Mouse (Mus musculus) left cerebral cortex, adult 8-10 months (tissue): ENCODE measurements at regions not wholly inside any gene's neighbourhood (a gene's known extent, or its start where the extent isn't known, plus 50 kb on each side); places are given as distances from the start of the nearest gene placed in this dataset.
A peak's percentile ranks its signal among the peaks of the same experiment; 100 is the strongest.

Experiments
- DNase-seq, 2 experiments: peaks; one replicate each; pipeline ENCODE4 v3.0.0; 2022; ENCODE audit warnings: low spot score in 2 of 2

GRCm38 (mm10) chr13:37503449-37503848, 158.4 kb downstream of the Ly86 start:
- DNase-seq = no peak

GRCm38 (mm10) chr13:37503898-37504297, 158.9 kb downstream of the Ly86 start:
- DNase-seq = no peak

DNA sequence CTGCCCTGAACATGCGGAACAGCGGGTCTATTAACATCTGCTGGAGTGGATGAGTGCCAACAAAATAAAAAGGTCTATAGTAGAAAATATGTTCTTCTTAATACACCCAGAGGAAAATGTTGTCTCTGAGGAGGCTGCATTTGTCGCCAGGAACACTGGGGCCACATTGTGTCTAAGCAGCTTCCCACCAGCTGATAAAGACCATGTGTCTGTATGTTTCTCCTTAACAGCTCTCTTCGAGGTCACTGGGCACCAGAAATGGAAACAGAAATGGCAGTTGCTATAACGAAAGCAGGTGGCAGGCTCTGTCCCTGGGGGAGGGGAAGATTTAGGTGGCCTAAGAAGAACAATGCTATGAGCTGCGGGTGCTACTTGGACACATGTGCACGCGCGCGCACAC, 159.4 kb downstream of the Ly86 start:
- DNase-seq = no peak

DNA sequence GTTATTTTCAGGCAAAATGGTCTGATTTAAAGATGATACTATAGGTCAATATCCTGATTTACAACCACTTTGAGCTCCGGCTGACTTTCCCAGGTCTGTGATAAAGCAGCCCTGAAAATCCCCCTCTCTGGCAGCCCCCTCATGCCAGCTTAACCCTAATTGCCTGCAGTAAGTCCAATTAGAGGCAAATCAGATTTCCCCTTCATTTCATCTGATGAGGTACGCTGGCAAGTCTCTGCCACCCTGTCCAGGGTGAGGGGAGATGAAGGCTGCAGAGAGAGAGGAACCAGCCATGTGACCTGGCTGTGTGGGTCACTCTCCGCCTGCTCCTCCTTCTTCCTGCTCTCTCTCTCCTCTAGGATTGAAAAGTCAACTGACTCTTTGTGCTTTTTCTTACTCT, 160.6 kb downstream of the Ly86 start:
- DNase-seq = no peak

DNA sequence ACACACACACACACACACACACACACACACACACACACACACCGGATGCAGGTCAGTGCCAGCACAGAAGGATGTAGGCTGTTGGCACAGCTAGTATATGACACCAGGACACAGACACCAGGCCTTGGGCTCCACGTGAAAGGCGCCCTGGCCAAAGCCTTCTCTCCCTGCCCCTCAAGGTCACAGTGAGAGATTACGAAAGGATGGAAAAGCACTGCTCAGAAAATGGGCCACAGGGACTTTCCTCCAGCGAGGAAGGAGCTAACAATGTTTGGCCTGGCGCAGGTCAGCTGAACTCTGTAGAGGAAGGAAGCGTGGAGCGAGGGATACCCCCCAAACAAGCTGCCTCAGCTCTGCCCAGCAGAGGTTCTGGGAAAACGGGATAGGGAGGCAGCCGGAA, 161.0 kb downstream of the Ly86 start:
- no peak for DNase-seq

- DNase-seq = no peak
These were observed 161.7 kb downstream of the Ly86 start for GRCm38 (mm10) chr13:37506701-37507100.

- DNase-seq = no peak
These were observed 162.1 kb downstream of the Ly86 start for GRCm38 (mm10) chr13:37507146-37507545.

- no peak for DNase-seq
These were observed 163.7 kb downstream of the Ly86 start for GRCm38 (mm10) chr13:37508385-37509351.

- DNase-seq = no peak
These were observed 164.4 kb downstream of the Ly86 start for GRCm38 (mm10) chr13:37509352-37509851.

DNA sequence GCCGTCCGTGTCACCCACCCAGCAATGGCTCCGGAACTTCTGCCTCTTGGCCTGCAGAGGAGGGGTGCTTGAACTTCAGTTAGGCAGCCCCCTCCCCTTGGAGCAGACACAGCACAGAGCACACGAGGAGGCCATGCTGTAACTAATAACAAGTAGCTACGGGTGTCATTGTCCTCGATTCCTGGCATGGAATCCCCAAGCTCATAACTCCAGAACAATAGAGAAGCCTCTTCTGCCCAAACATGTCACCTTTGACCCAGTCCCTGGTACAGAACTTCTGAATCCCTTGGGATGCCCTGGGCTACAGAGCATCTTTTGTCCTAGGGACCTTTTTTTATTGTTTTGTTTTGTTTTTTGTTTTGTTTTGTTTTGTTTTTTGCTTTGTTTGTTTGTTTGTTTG, 165.5 kb downstream of the Ly86 start:
- DNase-seq = no peak

- no peak for DNase-seq
These were observed 166.0 kb downstream of the Ly86 start for GRCm38 (mm10) chr13:37511006-37511405.

DNA sequence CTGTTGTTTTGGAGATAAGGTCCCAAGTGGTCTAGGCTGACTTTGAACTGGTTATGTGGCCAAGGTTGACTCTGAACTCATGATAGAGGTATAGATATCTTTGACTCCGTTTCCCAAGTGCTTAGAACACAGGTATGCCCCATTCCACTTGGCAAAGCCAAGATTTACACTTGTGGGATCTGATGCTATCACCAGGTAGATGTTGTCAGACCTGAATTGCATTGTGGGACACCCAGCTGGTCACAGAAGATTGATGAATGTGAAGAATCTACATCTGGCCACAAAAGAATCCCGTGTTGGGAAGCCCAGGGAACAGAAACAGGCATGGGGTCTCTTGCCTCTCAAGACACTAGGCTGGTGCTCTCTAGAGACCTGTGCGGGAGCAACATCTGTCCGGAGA, 166.4 kb downstream of the Ly86 start:
- DNase-seq = no peak

DNA sequence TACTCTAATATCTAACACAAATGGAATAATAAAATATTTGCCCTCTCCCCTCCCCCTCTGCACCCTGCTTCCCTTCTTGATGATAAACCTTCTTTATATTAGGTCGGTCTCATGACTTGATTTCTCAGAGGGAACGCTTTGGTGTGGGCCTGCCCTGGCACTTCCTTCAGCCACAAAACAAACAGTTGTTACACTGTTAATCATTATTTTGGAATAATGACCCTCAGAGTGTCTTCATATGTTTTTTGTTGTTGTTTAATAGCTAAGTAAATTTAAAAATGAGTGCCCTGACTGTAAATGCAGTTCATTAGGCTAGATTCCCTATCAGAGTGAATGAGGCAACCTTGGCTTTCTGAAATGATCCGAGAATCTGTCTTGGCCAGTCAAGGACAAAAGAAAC, 167.8 kb downstream of the Ly86 start:
- DNase-seq = no peak

GRCm38 (mm10) chr13:37513206-37513904, 168.3 kb downstream of the Ly86 start:
- DNase-seq = no peak

DNA sequence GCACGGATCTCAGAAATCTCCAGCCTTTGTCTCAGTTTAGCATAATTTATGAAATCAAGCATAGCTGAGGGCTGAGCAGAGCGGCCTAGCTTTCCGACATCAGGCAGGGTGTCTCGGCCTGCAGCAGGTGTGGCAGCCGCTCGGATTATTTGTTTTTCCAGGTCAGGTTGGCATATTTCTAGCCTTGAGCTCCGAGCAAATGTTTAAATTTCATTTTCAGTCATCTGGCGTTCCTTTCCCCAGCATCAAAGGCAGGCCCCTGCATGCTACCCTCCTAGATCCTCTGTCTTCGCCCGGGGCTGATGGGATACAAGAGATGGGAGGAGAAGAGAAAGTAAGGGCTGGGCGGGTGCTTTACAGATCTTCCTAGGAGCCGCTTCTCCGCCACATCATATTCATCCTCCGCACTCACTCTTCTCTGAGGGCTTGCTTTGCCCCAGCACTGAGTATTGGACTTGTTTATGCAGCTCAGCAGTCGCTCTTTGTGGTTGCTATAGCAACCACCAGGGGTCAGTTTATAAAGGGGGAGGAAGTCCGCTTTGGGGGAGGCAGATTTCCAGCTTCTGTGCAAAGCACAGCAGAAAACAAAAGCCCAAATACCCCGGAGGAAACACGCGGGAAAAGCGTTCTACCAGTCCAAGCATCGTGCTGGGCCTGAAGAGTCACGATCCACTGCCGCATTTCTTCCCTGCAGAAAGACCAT, 169.0 kb downstream of the Ly86 start:
- peak; percentile 10 to 50 for DNase-seq

DNA sequence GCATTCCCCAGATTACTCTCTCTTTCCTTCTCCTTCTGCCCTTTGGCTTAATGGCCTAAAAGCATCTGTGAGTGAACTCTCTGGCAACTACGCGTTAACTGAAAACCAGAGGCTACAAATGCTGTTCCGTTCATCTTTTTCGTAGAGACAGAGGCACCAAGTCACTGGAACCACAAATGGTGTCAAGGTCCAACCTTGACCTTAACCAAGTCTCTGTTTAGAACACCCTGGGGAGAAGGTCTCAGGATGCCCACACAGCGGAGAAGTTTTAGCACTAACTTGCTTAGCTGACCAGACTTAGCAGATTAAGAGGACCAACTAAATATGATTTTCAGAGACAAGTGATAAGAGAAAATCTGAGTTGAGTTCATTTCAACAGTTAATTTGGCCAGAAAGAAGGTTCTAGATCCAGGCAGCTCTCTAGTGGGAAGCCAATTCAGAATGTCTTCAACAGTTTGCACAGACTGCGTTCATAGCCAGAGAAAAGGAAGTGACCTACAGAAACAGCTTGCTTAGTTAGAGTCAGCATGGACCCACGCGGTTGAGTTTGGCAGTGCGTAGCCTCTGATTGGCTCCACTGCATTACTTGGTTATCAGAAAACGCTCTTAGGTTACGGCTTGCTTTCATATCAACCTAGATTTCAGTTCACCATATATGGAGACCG, 169.8 kb downstream of the Ly86 start:
- DNase-seq = no peak

DNA sequence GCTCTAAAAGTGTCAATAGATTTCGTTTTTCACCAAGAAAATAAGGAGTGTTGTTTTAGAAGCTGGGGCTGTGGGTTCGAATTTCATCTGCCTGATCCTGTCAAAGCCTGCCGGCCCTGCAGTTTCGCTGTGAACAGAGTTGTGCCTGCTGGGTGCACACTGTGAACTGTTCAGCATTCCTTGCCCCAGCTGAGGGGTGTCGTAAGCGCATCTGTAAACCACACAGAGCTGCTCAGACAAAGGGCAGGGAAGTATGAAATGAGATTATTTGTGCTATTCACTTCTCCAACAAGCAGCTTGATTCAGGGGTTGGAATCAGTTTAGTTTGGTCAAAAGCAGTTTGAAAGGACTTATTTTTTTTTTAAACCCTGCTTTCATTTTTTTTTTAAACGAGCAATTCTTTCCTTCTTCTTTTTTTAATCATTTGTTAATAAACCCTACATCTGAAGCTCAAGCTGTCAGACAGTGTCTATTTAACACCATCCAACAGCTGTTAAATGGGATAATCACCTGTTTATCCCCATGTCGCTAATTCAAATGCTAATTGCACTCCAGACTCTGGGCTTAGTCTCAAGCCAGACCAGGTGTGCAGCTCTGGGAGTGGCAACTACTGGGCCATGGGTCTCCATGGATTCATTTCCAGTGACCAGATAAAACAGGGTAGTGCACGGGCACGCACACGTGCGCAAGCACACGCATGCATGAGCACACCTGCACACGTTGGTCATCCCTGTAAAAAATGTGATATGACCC, 172.2 kb downstream of the Ly86 start:
- no peak for DNase-seq

- DNase-seq = no peak
These were observed 174.9 kb downstream of the Ly86 start for GRCm38 (mm10) chr13:37519948-37520347.

DNA sequence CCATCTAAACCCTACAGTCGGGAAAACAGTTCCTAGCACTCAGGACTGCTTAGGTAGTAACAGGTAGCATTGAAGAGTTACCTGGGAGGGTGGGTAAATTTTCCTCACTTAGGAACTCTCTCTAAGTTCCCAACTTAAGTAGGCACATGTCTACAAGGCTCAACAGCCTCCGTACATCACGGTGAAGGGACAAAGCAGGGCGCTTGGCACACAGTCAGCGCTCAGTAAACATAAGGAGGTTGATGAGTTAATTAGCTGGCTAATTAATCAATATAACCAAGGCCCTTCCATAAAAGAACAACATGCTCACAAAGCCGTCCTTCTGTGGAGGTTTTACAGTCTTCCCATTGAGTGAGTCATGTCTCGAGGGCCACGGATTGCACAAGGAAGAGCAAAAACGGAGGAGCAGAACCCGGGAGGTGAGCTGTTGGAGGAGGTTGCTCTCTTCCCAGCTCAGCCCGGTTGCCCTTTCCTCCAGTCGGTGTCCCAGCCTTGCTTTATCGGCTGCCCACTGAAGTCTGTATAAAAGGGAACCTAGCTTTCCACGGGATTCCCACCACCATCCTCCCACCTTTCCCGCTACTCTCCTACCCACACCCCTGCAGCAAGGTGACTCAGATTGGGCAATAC, 180.2 kb downstream of the Ly86 start:
- DNase-seq = no peak

- DNase-seq = no peak
These were observed 181.1 kb downstream of the Ly86 start for GRCm38 (mm10) chr13:37526102-37526501.
